Mouse (Mus musculus): ENCODE data around the gene Gm5114. TPM values are rescaled to one million over a fixed set of nuclear protein-coding genes. Genes with fewer than 3 reads are reported as not detected.
"Not testable (repeated sequence)": the region's sequence is repeated elsewhere in the genome, so short reads cannot be mapped to it uniquely, and the experiment has no call there.

Gm5114 gene
- polyA plus RNA-seq (2014; fragmentation: Nextera tagmentation; extraction: Ambion mirVana): not detected in 2 replicates

GRCm38 (mm10) chr7:39413060-39413459 is at the start of gene Gm5114:
TSS of gene Gm5114 (minus strand) at chr7:39413160.
- WGBS: 50% methylated on average over 1 of the region's 1 CpGs
- H3K4me1 ChIP-seq (replicated peaks; ENCODE audit: control insufficient read depth, insufficient read depth, low read length); H3K27ac ChIP-seq (ENCODE audit: low read depth); H3K4me2 ChIP-seq (ENCODE audit: low read length); H3K4me3 ChIP-seq (ENCODE audit: low read depth, low read length); H3K27me3 ChIP-seq (replicated peaks; ENCODE audit: control insufficient read depth, insufficient read depth, low read length); H3K36me3 ChIP-seq (ENCODE audit: control insufficient read depth, insufficient read depth, low read length); H3K9me3 ChIP-seq (ENCODE audit: control insufficient read depth, low read length); H3K9ac ChIP-seq (ENCODE audit: low read length); ATAC-seq (replicated peaks; ENCODE audit: low FRiP score, low TSS enrichment, low read depth); DNase-seq (ENCODE audit: low spot score): not testable (repeated sequence)

GRCm38 (mm10) chr7:39455806-39456205 is 42.8 kb upstream of the Gm5114 start:
- ATAC-seq (replicated peaks; ENCODE audit: low FRiP score, low TSS enrichment, low read depth): peak; percentile 32; the same call in 1 of the 2 replicates
- DNase-seq (ENCODE audit: low spot score): peak; percentile 81
- 11% methylated on average over 6 of the region's 6 CpGs for WGBS
- Histone ChIP-seq H3K9ac (ENCODE audit: low read length) (no peak overlapping the region), H3K4me3 (ENCODE audit: low read depth, low read length) (no peak overlapping the region), H3K4me1 (replicated peaks; ENCODE audit: control insufficient read depth, insufficient read depth, low read length) (no peaks in the 10 kb centered on the region), H3K27ac (ENCODE audit: low read depth) (no peak overlapping the region), H3K4me2 (ENCODE audit: low read length) (no peak overlapping the region), H3K9me3 (ENCODE audit: control insufficient read depth, low read length) (no peaks in the 10 kb centered on the region), H3K36me3 (ENCODE audit: control insufficient read depth, insufficient read depth, low read length) (peaks cover 6% of the 10 kb centered on the region), H3K27me3 (replicated peaks; ENCODE audit: control insufficient read depth, insufficient read depth, low read length) (no peaks in the 10 kb centered on the region)

GRCm38 (mm10) chr7:39449260-39450021 is 36.5 kb upstream of the Gm5114 start:
- peak overlapping the region; percentile 69 for H3K9ac ChIP-seq (ENCODE audit: low read length)
- H3K27me3 ChIP-seq (replicated peaks; ENCODE audit: control insufficient read depth, insufficient read depth, low read length): peaks cover 3% of the 10 kb centered on the region; the same call in 1 of the 2 replicates
- ATAC-seq (replicated peaks; ENCODE audit: low FRiP score, low TSS enrichment, low read depth) (peak; percentile 100), DNase-seq (ENCODE audit: low spot score) (peak; percentile 82)
- H3K36me3 ChIP-seq (ENCODE audit: control insufficient read depth, insufficient read depth, low read length): no peaks in the 10 kb centered on the region
- peak overlapping the region; percentile 61 for H3K4me3 ChIP-seq (ENCODE audit: low read depth, low read length)
- H3K4me2 ChIP-seq (ENCODE audit: low read length): peak overlapping the region; percentile 60
- H3K4me1 ChIP-seq (replicated peaks; ENCODE audit: control insufficient read depth, insufficient read depth, low read length): 0 out of 2 replicates have a peak, but pooled peaks cover 5% of the 10 kb centered on the region
- WGBS: 2% methylated on average over 36 of the region's 36 CpGs
- H3K27ac ChIP-seq (ENCODE audit: low read depth): 0 out of 2 replicates have a peak overlapping the region, but pooled peaks have one; percentile 34
- H3K9me3 ChIP-seq (ENCODE audit: control insufficient read depth, low read length): no peaks in the 10 kb centered on the region

GRCm38 (mm10) chr7:39448626-39449242 is 35.8 kb upstream of the Gm5114 start:
- 0 out of 2 replicates have a peak, but pooled peaks cover 5% of the 10 kb centered on the region for H3K4me1 ChIP-seq (replicated peaks; ENCODE audit: control insufficient read depth, insufficient read depth, low read length)
- WGBS: 55% methylated on average over 11 of the region's 11 CpGs
- H3K9ac ChIP-seq (ENCODE audit: low read length): peak overlapping the region; percentile 16; the same call in 1 of the 2 replicates
- no peak overlapping the region for H3K27ac ChIP-seq (ENCODE audit: low read depth)
- peak overlapping the region; percentile 60 for H3K4me2 ChIP-seq (ENCODE audit: low read length)
- H3K9me3 ChIP-seq (ENCODE audit: control insufficient read depth, low read length): no peaks in the 10 kb centered on the region
- DNase-seq (ENCODE audit: low spot score) (no peak), ATAC-seq (replicated peaks; ENCODE audit: low FRiP score, low TSS enrichment, low read depth) (0 out of 2 replicates have a peak, but pooled peaks have one; percentile 11)
- H3K36me3 ChIP-seq (ENCODE audit: control insufficient read depth, insufficient read depth, low read length): no peaks in the 10 kb centered on the region
- H3K4me3 ChIP-seq (ENCODE audit: low read depth, low read length): peak overlapping the region; percentile 61
- H3K27me3 ChIP-seq (replicated peaks; ENCODE audit: control insufficient read depth, insufficient read depth, low read length): peaks cover 3% of the 10 kb centered on the region; the same call in 1 of the 2 replicates

GRCm38 (mm10) chr7:39441237-39441636 is 28.3 kb upstream of the Gm5114 start:
- Histone ChIP-seq H3K4me1 (replicated peaks; ENCODE audit: control insufficient read depth, insufficient read depth, low read length) (no peaks in the 10 kb centered on the region), H3K9me3 (ENCODE audit: control insufficient read depth, low read length) (no peaks in the 10 kb centered on the region), H3K4me3 (ENCODE audit: low read depth, low read length) (no peak overlapping the region), H3K27ac (ENCODE audit: low read depth) (no peak overlapping the region), H3K27me3 (replicated peaks; ENCODE audit: control insufficient read depth, insufficient read depth, low read length) (0 out of 2 replicates have a peak, but pooled peaks cover 3% of the 10 kb centered on the region), H3K9ac (ENCODE audit: low read length) (no peak overlapping the region), H3K36me3 (ENCODE audit: control insufficient read depth, insufficient read depth, low read length) (no peaks in the 10 kb centered on the region), H3K4me2 (ENCODE audit: low read length) (no peak overlapping the region)
- no peak for ATAC-seq (replicated peaks; ENCODE audit: low FRiP score, low TSS enrichment, low read depth)
- no peak for DNase-seq (ENCODE audit: low spot score)
- WGBS: 31% methylated on average over 2 of the region's 2 CpGs

GRCm38 (mm10) chr7:39440362-39440761 is 27.4 kb upstream of the Gm5114 start:
- Histone ChIP-seq H3K4me1 (replicated peaks; ENCODE audit: control insufficient read depth, insufficient read depth, low read length) (no peaks in the 10 kb centered on the region), H3K36me3 (ENCODE audit: control insufficient read depth, insufficient read depth, low read length) (no peaks in the 10 kb centered on the region), H3K4me2 (ENCODE audit: low read length) (no peak overlapping the region), H3K9me3 (ENCODE audit: control insufficient read depth, low read length) (0 out of 2 replicates have a peak, but pooled peaks cover 2% of the 10 kb centered on the region), H3K4me3 (ENCODE audit: low read depth, low read length) (no peak overlapping the region), H3K27me3 (replicated peaks; ENCODE audit: control insufficient read depth, insufficient read depth, low read length) (no peaks in the 10 kb centered on the region), H3K9ac (ENCODE audit: low read length) (no peak overlapping the region), H3K27ac (ENCODE audit: low read depth) (no peak overlapping the region)
- no peak for DNase-seq (ENCODE audit: low spot score)
- 72% methylated on average over 4 of the region's 4 CpGs for WGBS
- no peak for ATAC-seq (replicated peaks; ENCODE audit: low FRiP score, low TSS enrichment, low read depth)

Small RNA genes lying within 50 kb of the gene (microRNA-seq; reads per million reads assigned to microRNA genes)
- not detected for gene Gm27437

Other genes with a start within 250 kb of the Gm5114 start
- 2.8 and 3.0 TPM in 2 replicates for gene Zfp619, start 104.6 kb upstream of the Gm5114 start, polyA plus RNA-seq (2014; fragmentation: Nextera tagmentation; extraction: Ambion mirVana)